Mouse (Mus musculus): ENCODE data around the gene Dpy19l2. TPM values are rescaled to one million over a fixed set of nuclear protein-coding genes. Genes with fewer than 3 reads are reported as not detected.
"Not testable (repeated sequence)": the region's sequence is repeated elsewhere in the genome, so short reads cannot be mapped to it uniquely, and the experiment has no call there.

Dpy19l2 gene
- 0.05 TPM in 1 of 2 replicates, not detected in the other for polyA plus RNA-seq (2012; rRNA removed)

- no peaks in the 10 kb centered on the region for H3K27me3 ChIP-seq (ENCODE audit: control insufficient read depth, insufficient read depth, low read length)
- TF ChIP-seq CTCF (IDR thresholded peaks at IDR 0.05; ENCODE audit: borderline replicate concordance, insufficient read depth, low read depth, low read length) (no peak), POLR2A (IDR thresholded peaks at IDR 0.05; ENCODE audit: borderline replicate concordance, insufficient read depth, low read length) (no peak)
- no peak within 1 kb of the TSS for H3K27ac ChIP-seq (ENCODE audit: insufficient read depth, low read length)
- peaks cover 6% of the 10 kb centered on the region; the same call in 1 of the 2 replicates for H3K4me1 ChIP-seq (ENCODE audit: control insufficient read depth, insufficient read depth, low read length)
- WGBS = 2% methylated on average over 45 of the region's 45 CpGs
- DNase-seq = no peak
- H3K4me3 ChIP-seq (replicated peaks; ENCODE audit: insufficient read depth, low read depth, low read length) = no peak within 1 kb of the TSS
Measured at GRCm38 (mm10) chr9:24695700-24696404, at the start of gene Dpy19l2. Dpy19l2 (minus strand) TSS chr9:24696293.

- TF ChIP-seq POLR2A (IDR thresholded peaks at IDR 0.05; ENCODE audit: borderline replicate concordance, insufficient read depth, low read length) (no peak), CTCF (IDR thresholded peaks at IDR 0.05; ENCODE audit: borderline replicate concordance, insufficient read depth, low read depth, low read length) (no peak)
- Histone ChIP-seq H3K27ac (ENCODE audit: insufficient read depth, low read length) (no peak overlapping the region), H3K27me3 (ENCODE audit: control insufficient read depth, insufficient read depth, low read length) (no peaks in the 10 kb centered on the region), H3K4me1 (ENCODE audit: control insufficient read depth, insufficient read depth, low read length) (no peaks in the 10 kb centered on the region), H3K4me3 (replicated peaks; ENCODE audit: insufficient read depth, low read depth, low read length) (no peak overlapping the region)
- WGBS = 91% methylated on average over 5 of the region's 5 CpGs
- DNase-seq = no peak
Measured at GRCm38 (mm10) chr9:24744958-24745357, 48.9 kb upstream of the Dpy19l2 start.

DNA sequence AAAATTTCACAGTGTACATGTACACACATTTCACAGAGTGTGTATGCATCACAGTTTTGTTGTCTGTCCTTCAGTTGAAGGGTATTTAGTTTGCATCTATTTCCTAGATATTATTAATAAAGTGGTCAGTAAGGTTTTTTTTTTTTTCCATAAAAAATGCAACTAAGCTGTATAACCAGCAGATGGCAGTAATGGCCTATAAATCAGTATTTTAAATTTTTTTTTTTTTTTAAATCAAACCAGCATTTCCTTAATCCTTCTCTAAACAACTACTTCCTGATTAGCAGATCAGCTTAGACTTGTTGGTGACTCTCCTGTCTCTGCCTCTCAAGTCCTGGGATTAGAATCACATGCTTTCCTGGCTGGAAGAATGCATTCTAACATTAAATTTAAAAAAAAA is 5.2 kb upstream of the Dpy19l2 start:
- Histone ChIP-seq H3K4me1 (ENCODE audit: control insufficient read depth, insufficient read depth, low read length) (no peaks in the 10 kb centered on the region), H3K27me3 (ENCODE audit: control insufficient read depth, insufficient read depth, low read length) (no peaks in the 10 kb centered on the region), H3K4me3 (replicated peaks; ENCODE audit: insufficient read depth, low read depth, low read length) (no peak overlapping the region), H3K27ac (ENCODE audit: insufficient read depth, low read length) (no peak overlapping the region)
- TF ChIP-seq POLR2A (IDR thresholded peaks at IDR 0.05; ENCODE audit: borderline replicate concordance, insufficient read depth, low read length) = no peak
- 0 out of 2 replicates have a peak, but pooled peaks have one; percentile 23 for TF ChIP-seq CTCF (IDR thresholded peaks at IDR 0.05; ENCODE audit: borderline replicate concordance, insufficient read depth, low read depth, low read length)
- no peak for DNase-seq

DNA sequence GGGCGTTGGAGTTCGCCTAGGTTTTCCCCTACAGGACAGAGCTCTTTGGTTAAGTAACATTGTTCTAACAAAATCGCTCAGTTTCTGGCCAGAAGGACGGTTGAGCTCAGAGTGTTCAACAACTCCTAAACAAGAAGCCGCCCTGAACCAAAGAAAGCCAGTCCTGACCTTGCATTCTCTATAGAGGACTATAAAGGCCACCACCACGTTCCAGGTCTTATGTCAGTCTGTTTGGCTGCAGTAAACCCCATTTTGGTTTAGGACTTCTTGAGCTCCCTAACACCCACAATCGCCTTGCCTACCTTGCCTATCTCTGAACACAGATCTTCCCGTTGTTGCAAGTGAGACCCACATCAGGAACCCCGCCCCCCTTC is 299 bp upstream of the Dpy19l2 start:
- Histone ChIP-seq H3K4me1 (ENCODE audit: control insufficient read depth, insufficient read depth, low read length) (peaks cover 6% of the 10 kb centered on the region; the same call in 1 of the 2 replicates), H3K4me3 (replicated peaks; ENCODE audit: insufficient read depth, low read depth, low read length) (no peak overlapping the region), H3K27ac (ENCODE audit: insufficient read depth, low read length) (no peak overlapping the region), H3K27me3 (ENCODE audit: control insufficient read depth, insufficient read depth, low read length) (no peaks in the 10 kb centered on the region)
- 18% methylated on average over 9 of the region's 9 CpGs for WGBS
- DNase-seq = no peak
- TF ChIP-seq CTCF (IDR thresholded peaks at IDR 0.05; ENCODE audit: borderline replicate concordance, insufficient read depth, low read depth, low read length) (no peak), POLR2A (IDR thresholded peaks at IDR 0.05; ENCODE audit: borderline replicate concordance, insufficient read depth, low read length) (no peak)

DNA sequence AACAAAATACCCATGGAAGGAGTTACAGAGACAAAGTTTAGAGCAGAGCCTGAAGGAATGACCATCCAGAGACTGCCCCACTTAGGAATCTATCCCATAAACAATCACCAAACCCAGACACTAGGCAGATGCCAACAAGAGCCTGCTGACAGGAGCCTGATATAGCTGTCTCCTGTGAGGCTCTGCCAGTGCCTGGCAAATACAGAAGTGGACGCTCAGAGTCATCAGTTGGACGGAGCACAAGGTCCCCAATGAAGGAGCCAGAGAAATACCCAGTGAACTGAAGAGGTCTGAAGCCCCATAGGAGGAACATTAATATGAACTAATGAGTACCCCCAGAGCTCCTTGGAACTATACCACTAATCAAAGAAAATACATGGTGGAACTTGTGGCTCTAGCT is 58.8 kb downstream of the Dpy19l2 start:
- H3K27ac ChIP-seq (ENCODE audit: insufficient read depth, low read length); H3K4me3 ChIP-seq (replicated peaks; ENCODE audit: insufficient read depth, low read depth, low read length); H3K27me3 ChIP-seq (ENCODE audit: control insufficient read depth, insufficient read depth, low read length); H3K4me1 ChIP-seq (ENCODE audit: control insufficient read depth, insufficient read depth, low read length); DNase-seq: not testable (repeated sequence)
- WGBS = 53% methylated on average over 2 of the region's 2 CpGs

DNA sequence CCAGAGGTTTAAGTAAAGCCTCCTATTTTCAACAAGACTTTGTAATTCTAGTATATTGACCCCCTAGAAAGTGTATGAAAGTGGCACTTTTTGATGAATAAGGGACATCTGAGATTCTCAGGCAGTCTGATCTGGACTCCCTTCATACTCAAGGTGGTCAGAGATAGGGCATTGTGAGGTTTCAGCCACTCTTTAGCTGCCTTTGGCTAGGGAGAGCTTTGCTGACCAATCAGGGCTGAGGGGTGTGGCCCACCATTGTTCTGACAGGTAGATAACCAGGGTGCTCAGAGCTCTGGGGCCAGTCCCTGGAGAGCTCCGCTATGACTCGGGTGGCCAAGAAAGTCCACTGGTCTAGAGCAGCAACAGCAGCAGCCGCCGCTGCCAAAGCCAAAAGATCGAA is 71.2 kb downstream of the Dpy19l2 start, which contains the start of gene Cypt4:
Cypt4 (plus strand) TSS at position 301 of the 400 bp plus-strand sequence.
- no peaks in the 10 kb centered on the region for H3K4me1 ChIP-seq (ENCODE audit: control insufficient read depth, insufficient read depth, low read length)
- no peak within 1 kb of the TSS for H3K4me3 ChIP-seq (replicated peaks; ENCODE audit: insufficient read depth, low read depth, low read length)
- no peak for DNase-seq
- H3K27ac ChIP-seq (ENCODE audit: insufficient read depth, low read length) = no peak within 1 kb of the TSS
- WGBS = 91% methylated on average over 5 of the region's 5 CpGs
- H3K27me3 ChIP-seq (ENCODE audit: control insufficient read depth, insufficient read depth, low read length) = no peaks in the 10 kb centered on the region
- TF ChIP-seq POLR2A (IDR thresholded peaks at IDR 0.05; ENCODE audit: borderline replicate concordance, insufficient read depth, low read length) (no peak), CTCF (IDR thresholded peaks at IDR 0.05; ENCODE audit: borderline replicate concordance, insufficient read depth, low read depth, low read length) (no peak)

DNA sequence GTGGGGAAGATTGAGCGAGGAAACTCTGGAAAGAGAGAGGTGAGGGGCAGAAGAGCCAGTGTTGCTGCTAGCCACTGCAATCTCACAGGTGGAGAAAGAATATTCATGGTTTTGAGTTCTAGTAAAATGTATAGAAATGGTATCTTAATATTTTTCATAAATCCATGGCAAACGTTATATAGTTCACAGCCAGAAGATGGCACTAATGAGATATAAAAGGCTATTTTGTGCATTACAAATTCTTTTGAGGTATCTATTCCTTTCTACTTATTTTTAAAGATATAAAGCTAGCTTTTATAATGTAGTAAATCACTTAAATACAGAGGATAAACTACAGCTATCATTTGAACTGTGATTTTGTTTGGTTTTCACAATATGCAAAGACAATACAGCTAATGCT is 157.9 kb downstream of the Dpy19l2 start:
- DNase-seq = no peak
- H3K4me3 ChIP-seq (replicated peaks; ENCODE audit: insufficient read depth, low read depth, low read length) = no peak overlapping the region
- no peak overlapping the region for H3K27ac ChIP-seq (ENCODE audit: insufficient read depth, low read length)
- H3K4me1 ChIP-seq (ENCODE audit: control insufficient read depth, insufficient read depth, low read length) = no peaks in the 10 kb centered on the region
- no peak for TF ChIP-seq CTCF (IDR thresholded peaks at IDR 0.05; ENCODE audit: borderline replicate concordance, insufficient read depth, low read depth, low read length)
- TF ChIP-seq POLR2A (IDR thresholded peaks at IDR 0.05; ENCODE audit: borderline replicate concordance, insufficient read depth, low read length) = no peak
- H3K27me3 ChIP-seq (ENCODE audit: control insufficient read depth, insufficient read depth, low read length) = no peaks in the 10 kb centered on the region
- 47% methylated on average over 2 of the region's 2 CpGs for WGBS

- Histone ChIP-seq H3K4me3 (replicated peaks; ENCODE audit: insufficient read depth, low read depth, low read length) (no peak overlapping the region), H3K27ac (ENCODE audit: insufficient read depth, low read length) (no peak overlapping the region), H3K27me3 (ENCODE audit: control insufficient read depth, insufficient read depth, low read length) (no peaks in the 10 kb centered on the region), H3K4me1 (ENCODE audit: control insufficient read depth, insufficient read depth, low read length) (peaks cover 11% of the 10 kb centered on the region)
- TF ChIP-seq CTCF (IDR thresholded peaks at IDR 0.05; ENCODE audit: borderline replicate concordance, insufficient read depth, low read depth, low read length) (peak; percentile 85), POLR2A (IDR thresholded peaks at IDR 0.05; ENCODE audit: borderline replicate concordance, insufficient read depth, low read length) (no peak)
- 7% methylated on average over 10 of the region's 10 CpGs for WGBS
- DNase-seq = peak; percentile 83 to 86
Measured at GRCm38 (mm10) chr9:24516575-24517139, 179.4 kb downstream of the Dpy19l2 start.

Data from cerebellum, adult 2 months (tissue).